Mouse (Mus musculus): ENCODE measurements around the gene Pacsin2. TPM values are rescaled to one million over a fixed set of nuclear protein-coding genes. Genes with fewer than 3 reads are reported as not detected.
A peak's percentile ranks its signal among the peaks of the same experiment; 100 is the strongest.
"Not testable (repeated sequence)": the region's sequence is repeated elsewhere in the genome, so short reads cannot be mapped to it uniquely, and the experiment has no call there.

Gene Pacsin2
- polyA plus RNA-seq, 1 experiment, result 30.5 TPM

DNA sequence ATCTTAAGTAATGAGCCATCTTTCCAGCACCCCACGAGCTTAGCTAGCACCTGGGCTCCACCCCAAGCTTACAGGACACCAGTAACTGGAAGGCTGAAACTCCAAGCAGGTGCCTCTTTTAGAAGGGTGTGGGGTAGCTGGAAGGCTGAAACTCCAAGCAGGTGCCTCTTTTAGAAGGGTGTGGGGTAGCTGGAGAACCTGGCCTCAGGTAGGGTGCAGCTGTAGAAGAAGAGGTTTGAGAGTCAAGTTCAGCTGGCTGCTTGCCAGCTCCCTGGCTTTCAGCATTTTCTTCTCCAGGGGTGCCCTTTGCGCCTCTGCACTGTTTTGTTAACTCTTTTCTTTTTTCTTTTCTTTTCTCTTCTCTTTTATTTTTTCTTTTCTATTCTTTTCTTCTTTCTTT, 96.1 kb downstream of the Pacsin2 start:
- H3K4me3 ChIP-seq (ENCODE audit: control insufficient read depth, insufficient read depth, low read length), result no peak overlapping the region
- TF ChIP-seq CTCF (IDR thresholded peaks at IDR 0.05; ENCODE audit: borderline replicate concordance, control insufficient read depth, extremely low read depth, insufficient read depth, low read length, poor library complexity) (no peak), POLR2A (IDR thresholded peaks at IDR 0.05; ENCODE audit: control insufficient read depth, extremely low read depth, insufficient read depth, low read length, poor library complexity) (no peak)
- H3K27me3 ChIP-seq (ENCODE audit: control insufficient read depth, insufficient read depth, low read length), result no peaks in the 10 kb centered on the region
- 78% methylated on average over 2 of the region's 2 CpGs for WGBS
- DNase-seq, result no peak
- no peak overlapping the region for H3K27ac ChIP-seq (ENCODE audit: control insufficient read depth, insufficient read depth, low read length)
- H3K36me3 ChIP-seq (ENCODE audit: control insufficient read depth, insufficient read depth, low read length), result no peaks in the 10 kb centered on the region
- peaks cover 3% of the 10 kb centered on the region; the same call in 1 of the 2 replicates for H3K4me1 ChIP-seq (replicated peaks; ENCODE audit: control insufficient read depth, insufficient read depth, low read length)

DNA sequence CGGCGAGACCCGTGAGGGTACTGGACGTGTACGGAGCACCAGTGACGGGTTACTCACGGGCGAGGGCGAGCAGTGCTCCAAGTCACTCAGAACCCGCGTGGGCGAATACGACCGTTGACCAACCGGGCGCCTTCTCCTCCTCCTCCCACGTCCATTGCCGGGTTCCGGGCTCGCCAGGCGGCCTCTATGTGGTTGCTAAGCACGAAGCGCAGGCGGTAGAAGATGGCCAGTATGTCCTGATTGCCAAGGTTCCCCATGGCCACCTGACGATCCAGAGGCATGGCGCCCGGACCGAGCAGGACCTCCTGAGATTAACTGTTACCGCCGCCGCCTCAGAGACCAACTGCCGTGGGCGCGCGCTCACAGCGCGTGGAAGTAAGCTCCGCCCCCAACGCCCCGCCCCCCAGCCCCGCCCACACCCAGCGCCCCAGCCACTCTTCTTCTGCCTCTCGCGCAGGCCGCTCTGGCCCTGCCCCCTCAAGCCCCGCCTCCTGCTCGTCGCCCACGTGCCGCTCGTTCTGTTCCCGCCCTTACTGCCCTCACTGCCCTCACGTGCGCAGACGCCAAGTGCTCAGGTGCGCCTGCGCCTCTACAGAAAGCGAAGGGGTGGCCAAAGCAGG, 97.4 kb downstream of the Pacsin2 start:
- Histone ChIP-seq H3K27ac (ENCODE audit: control insufficient read depth, insufficient read depth, low read length) (no peak overlapping the region), H3K4me3 (ENCODE audit: control insufficient read depth, insufficient read depth, low read length) (peak overlapping the region; percentile 19; the same call in 1 of the 2 replicates), H3K27me3 (ENCODE audit: control insufficient read depth, insufficient read depth, low read length) (no peaks in the 10 kb centered on the region), H3K4me1 (replicated peaks; ENCODE audit: control insufficient read depth, insufficient read depth, low read length) (peaks cover 3% of the 10 kb centered on the region; the same call in 1 of the 2 replicates), H3K36me3 (ENCODE audit: control insufficient read depth, insufficient read depth, low read length) (no peaks in the 10 kb centered on the region)
- DNase-seq, result peak; percentile 16
- TF ChIP-seq POLR2A (IDR thresholded peaks at IDR 0.05; ENCODE audit: control insufficient read depth, extremely low read depth, insufficient read depth, low read length, poor library complexity), result no peak
- WGBS, result 21% methylated on average over 58 of the region's 58 CpGs

DNA sequence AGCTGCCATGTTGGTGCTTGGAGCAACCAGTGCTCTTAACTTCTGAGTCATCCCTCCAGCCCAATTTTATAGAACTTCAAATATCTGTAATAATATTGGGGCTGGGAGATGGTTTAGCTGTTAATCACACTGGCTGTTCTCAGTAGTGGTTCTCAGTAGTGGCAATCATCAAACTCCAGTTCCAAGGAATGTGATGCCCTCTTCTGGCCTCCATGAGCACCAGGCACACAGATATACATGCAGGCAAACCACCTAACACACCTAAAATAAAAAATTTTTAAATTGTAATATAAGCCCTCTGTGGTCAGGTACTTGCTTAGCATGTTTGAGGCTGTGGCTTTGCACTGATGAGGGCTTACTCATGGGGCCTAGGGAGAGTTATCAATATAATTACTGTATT, 98.7 kb downstream of the Pacsin2 start:
- no peaks in the 10 kb centered on the region for H3K36me3 ChIP-seq (ENCODE audit: control insufficient read depth, insufficient read depth, low read length)
- DNase-seq, result no peak
- no peaks in the 10 kb centered on the region for H3K27me3 ChIP-seq (ENCODE audit: control insufficient read depth, insufficient read depth, low read length)
- TF ChIP-seq POLR2A (IDR thresholded peaks at IDR 0.05; ENCODE audit: control insufficient read depth, extremely low read depth, insufficient read depth, low read length, poor library complexity), result no peak
- TF ChIP-seq CTCF (IDR thresholded peaks at IDR 0.05; ENCODE audit: borderline replicate concordance, control insufficient read depth, extremely low read depth, insufficient read depth, low read length, poor library complexity), result no peak
- H3K27ac ChIP-seq (ENCODE audit: control insufficient read depth, insufficient read depth, low read length), result no peak overlapping the region
- H3K4me3 ChIP-seq (ENCODE audit: control insufficient read depth, insufficient read depth, low read length), result no peak overlapping the region
- peaks cover 3% of the 10 kb centered on the region; the same call in 1 of the 2 replicates for H3K4me1 ChIP-seq (replicated peaks; ENCODE audit: control insufficient read depth, insufficient read depth, low read length)

DNA sequence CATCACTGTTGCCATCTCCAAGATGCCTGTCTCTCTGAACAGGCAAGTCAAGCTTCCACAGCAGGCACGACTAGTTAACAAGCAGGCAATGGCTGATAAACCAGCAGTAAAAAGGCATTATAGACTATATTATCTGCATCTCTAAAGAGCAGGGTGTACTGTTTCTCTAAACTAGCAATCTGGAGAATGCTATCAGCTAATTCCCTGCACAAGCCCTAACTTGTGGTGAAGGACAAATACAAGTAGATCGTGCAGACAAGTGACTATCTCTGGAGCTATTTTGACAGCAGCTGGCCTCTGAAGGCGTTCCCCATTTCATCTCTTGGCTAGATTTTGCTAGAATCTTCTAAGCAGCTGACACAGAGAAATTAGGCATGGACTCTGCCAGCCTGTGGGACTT, 100.2 kb downstream of the Pacsin2 start:
- H3K4me3 ChIP-seq (ENCODE audit: control insufficient read depth, insufficient read depth, low read length), result no peak overlapping the region
- H3K4me1 ChIP-seq (replicated peaks; ENCODE audit: control insufficient read depth, insufficient read depth, low read length), result peaks cover 3% of the 10 kb centered on the region; the same call in 1 of the 2 replicates
- 89% methylated on average over 3 of the region's 3 CpGs for WGBS
- no peaks in the 10 kb centered on the region for H3K36me3 ChIP-seq (ENCODE audit: control insufficient read depth, insufficient read depth, low read length)
- TF ChIP-seq POLR2A (IDR thresholded peaks at IDR 0.05; ENCODE audit: control insufficient read depth, extremely low read depth, insufficient read depth, low read length, poor library complexity) (no peak), CTCF (IDR thresholded peaks at IDR 0.05; ENCODE audit: borderline replicate concordance, control insufficient read depth, extremely low read depth, insufficient read depth, low read length, poor library complexity) (no peak)
- DNase-seq, result no peak
- no peak overlapping the region for H3K27ac ChIP-seq (ENCODE audit: control insufficient read depth, insufficient read depth, low read length)
- H3K27me3 ChIP-seq (ENCODE audit: control insufficient read depth, insufficient read depth, low read length), result no peaks in the 10 kb centered on the region

DNA sequence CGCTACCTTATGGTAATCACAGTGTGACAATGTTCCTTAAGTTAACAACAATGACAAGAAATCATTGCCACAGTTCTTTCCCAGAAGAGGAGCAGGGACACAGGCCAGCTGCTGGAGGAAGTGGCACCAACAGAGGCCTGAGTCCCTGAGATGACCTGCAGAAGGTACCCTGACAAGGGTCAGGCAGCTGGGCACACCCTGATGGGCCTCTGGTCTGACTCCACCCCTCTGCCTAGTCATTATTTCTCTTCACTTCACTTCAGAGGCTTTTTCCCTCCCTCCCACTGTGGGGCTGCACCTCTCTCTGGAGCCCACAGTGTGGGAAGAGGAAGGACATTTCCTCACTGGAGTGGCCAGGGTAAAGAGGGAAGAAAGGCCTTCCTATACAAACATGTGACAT, 101.6 kb downstream of the Pacsin2 start:
- H3K36me3 ChIP-seq (ENCODE audit: control insufficient read depth, insufficient read depth, low read length); DNase-seq; H3K27me3 ChIP-seq (ENCODE audit: control insufficient read depth, insufficient read depth, low read length); H3K27ac ChIP-seq (ENCODE audit: control insufficient read depth, insufficient read depth, low read length); H3K4me3 ChIP-seq (ENCODE audit: control insufficient read depth, insufficient read depth, low read length); H3K4me1 ChIP-seq (replicated peaks; ENCODE audit: control insufficient read depth, insufficient read depth, low read length): not testable (repeated sequence)
- WGBS, result 96% methylated on average over 1 of the region's 1 CpGs

DNA sequence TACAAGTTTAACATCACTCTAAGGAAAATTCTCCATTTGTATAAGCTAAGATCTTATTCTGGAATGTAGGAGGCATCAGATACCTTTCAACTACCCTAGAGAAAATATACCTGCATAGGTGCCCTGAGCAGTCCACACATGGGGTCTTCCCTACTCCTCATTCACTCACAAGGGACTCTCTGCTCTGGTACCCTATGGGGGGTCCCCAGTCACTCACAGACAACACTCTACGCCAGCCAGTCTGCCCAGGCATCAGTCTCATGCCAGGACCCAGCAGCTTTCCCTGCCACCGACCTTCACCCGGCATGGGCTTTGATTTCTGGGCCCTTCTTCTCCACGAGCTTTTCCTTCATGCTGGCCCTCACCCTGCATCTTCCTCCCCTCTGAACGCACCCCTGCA, 103.5 kb downstream of the Pacsin2 start:
- H3K36me3 ChIP-seq (ENCODE audit: control insufficient read depth, insufficient read depth, low read length); DNase-seq; H3K27me3 ChIP-seq (ENCODE audit: control insufficient read depth, insufficient read depth, low read length); H3K4me3 ChIP-seq (ENCODE audit: control insufficient read depth, insufficient read depth, low read length); H3K4me1 ChIP-seq (replicated peaks; ENCODE audit: control insufficient read depth, insufficient read depth, low read length); H3K27ac ChIP-seq (ENCODE audit: control insufficient read depth, insufficient read depth, low read length): not testable (repeated sequence)
- 91% methylated on average over 5 of the region's 5 CpGs for WGBS

DNA sequence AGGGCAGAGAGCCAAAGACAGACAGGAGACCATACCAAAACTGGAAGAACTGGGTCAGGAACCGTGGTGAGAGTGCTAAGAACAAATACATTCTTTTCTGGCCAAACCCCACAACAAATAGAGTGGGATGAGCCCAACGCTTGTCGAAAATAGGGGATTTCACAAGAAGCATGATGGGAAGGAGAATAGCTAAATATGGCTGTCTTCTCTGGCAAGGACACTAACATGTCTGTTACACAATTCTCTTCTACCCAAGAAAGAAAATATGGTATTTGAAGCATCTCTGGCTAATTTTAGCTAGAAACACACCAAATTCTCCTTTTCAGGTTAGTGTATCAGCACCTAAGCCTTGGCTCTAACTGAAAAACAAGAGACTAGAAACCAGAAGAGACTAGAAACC, 104.3 kb downstream of the Pacsin2 start:
- no peak overlapping the region for H3K27ac ChIP-seq (ENCODE audit: control insufficient read depth, insufficient read depth, low read length)

More for the DNA sequence above, 104.3 kb downstream of the Pacsin2 start:
- no peaks in the 10 kb centered on the region for H3K36me3 ChIP-seq (ENCODE audit: control insufficient read depth, insufficient read depth, low read length)
- DNase-seq, result no peak
- TF ChIP-seq CTCF (IDR thresholded peaks at IDR 0.05; ENCODE audit: borderline replicate concordance, control insufficient read depth, extremely low read depth, insufficient read depth, low read length, poor library complexity) (no peak), POLR2A (IDR thresholded peaks at IDR 0.05; ENCODE audit: control insufficient read depth, extremely low read depth, insufficient read depth, low read length, poor library complexity) (no peak)
- H3K4me1 ChIP-seq (replicated peaks; ENCODE audit: control insufficient read depth, insufficient read depth, low read length), result no peaks in the 10 kb centered on the region
- no peak overlapping the region for H3K4me3 ChIP-seq (ENCODE audit: control insufficient read depth, insufficient read depth, low read length)
- whole genome bisulfite sequencing, result 94% methylated on average over 3 of the region's 3 CpGs
- H3K27me3 ChIP-seq (ENCODE audit: control insufficient read depth, insufficient read depth, low read length), result no peaks in the 10 kb centered on the region

All from thymus, adult 2 months (tissue).